Mouse (Mus musculus): ENCODE results near the gene Col25a1.
A peak's percentile ranks its signal among the peaks of the same experiment; 100 is the strongest.

The Col25a1 gene

DNA sequence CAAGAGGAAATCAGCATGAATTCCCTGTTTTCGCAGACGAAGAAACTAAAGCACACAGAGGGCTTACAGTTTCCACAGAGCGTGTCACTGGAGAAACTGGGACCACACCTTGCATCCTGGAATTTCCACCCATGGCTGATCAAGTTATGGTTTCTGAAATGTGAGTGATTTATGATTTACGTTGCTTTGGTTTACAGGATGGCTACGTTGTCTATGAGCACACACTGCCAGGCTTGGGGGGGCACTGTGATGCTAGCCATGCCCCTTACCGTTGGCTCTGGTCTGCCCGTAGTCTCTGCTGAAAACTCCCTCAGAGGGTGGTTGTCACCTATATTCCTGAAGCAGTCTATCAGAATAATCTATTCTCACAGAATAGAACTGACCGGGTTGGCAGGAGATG is at the start of gene Col25a1:
Gene Col25a1 (plus strand): TSS at position 301 of the 400 bp plus-strand sequence.
- DNase-seq = no peak

GRCm38 (mm10) chr3:130083312-130083711 is 48.0 kb upstream of the Col25a1 start:
- DNase-seq = no peak

GRCm38 (mm10) chr3:130086372-130087080 is 44.8 kb upstream of the Col25a1 start:
- no peak for DNase-seq

DNA sequence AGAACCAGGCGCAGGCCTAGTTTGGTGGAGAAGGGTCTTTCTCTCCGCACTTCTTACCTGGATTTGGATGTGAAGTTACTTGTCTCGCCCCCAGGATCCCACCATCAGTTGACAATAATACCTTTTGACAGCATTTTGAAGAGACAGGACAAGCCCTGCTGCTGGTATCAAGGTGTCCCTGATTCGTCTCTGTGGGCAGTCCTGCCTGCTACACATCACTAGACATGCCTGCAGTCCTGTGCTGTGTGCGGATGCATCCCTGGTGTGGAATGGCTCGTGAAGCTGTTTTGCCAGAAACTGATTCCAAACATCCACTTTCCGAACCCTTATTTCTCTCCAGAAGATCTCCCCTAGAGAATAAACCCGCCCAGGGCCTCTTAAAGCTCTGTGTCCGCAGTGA is 43.8 kb upstream of the Col25a1 start:
- no peak for DNase-seq

- DNase-seq = no peak
These were observed 42.6 kb upstream of the Col25a1 start for GRCm38 (mm10) chr3:130088654-130089053.

GRCm38 (mm10) chr3:130090460-130090859 is 40.8 kb upstream of the Col25a1 start:
- no peak for DNase-seq

- DNase-seq = no peak
These were observed 37.1 kb upstream of the Col25a1 start for GRCm38 (mm10) chr3:130094125-130094704.

GRCm38 (mm10) chr3:130095160-130095781 is 36.0 kb upstream of the Col25a1 start:
- peak; percentile 23 for DNase-seq

DNA sequence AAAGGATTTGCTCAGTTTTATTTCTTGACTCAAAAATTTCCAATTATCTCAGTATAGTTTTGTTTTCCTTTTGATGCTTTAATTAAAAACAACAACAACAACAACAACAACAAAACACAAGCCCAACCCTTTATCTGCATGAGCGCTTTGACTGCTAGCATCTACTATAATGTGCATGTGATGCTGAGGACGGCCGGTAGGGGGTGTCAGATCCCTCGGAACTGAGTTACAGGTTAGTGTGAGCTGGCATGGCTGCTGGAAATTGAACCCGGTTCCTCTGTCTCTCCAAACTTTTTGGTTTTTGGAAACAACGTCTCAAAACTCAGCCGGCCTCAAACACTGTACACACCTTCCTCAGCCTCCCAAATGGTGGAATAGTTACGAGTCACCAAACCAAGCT is 27.8 kb upstream of the Col25a1 start:
- no peak for DNase-seq

- DNase-seq = no peak
These were observed 26.8 kb upstream of the Col25a1 start for GRCm38 (mm10) chr3:130104471-130104870.

DNA sequence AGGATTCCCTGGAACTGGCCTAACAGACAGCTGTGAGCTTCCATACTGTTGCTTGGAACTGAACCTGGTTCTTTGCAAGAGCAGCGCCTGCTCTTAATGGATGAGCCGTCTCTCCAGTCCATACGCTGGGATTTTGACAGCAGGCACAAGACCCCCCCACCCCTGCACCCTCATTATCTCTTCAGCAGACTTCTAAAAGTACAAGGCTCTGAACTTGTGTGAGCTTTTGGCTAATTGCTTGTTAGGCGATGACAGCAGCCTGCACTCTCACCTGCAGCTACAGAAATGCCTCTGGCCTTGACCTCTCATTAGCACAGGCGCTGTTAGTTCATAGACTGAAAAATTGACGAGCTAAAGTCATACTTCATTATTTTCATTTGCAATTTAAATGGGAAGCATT is 14.4 kb upstream of the Col25a1 start:
- no peak for DNase-seq

DNA sequence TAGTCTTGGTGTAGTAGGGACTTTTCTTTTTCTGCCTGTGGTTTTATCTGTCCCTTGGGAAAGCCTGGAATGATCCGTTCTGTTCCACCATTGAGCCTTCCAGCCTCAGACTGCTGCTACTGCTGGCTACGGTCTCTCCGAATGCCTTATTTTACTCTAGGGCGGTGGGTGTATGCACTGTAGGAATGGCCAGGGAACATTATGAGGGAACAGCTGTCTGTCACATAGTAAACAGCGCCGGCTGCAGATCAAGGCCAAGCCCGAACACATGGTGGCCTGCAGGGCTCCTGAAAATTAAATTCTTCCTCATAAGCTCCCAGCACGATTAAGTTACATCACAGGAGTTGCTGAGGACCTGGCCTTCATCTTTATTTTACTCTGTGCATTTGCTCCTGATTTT is 3.5 kb upstream of the Col25a1 start:
- DNase-seq = no peak

GRCm38 (mm10) chr3:130128564-130128963 is 2.7 kb upstream of the Col25a1 start:
- no peak for DNase-seq

DNA sequence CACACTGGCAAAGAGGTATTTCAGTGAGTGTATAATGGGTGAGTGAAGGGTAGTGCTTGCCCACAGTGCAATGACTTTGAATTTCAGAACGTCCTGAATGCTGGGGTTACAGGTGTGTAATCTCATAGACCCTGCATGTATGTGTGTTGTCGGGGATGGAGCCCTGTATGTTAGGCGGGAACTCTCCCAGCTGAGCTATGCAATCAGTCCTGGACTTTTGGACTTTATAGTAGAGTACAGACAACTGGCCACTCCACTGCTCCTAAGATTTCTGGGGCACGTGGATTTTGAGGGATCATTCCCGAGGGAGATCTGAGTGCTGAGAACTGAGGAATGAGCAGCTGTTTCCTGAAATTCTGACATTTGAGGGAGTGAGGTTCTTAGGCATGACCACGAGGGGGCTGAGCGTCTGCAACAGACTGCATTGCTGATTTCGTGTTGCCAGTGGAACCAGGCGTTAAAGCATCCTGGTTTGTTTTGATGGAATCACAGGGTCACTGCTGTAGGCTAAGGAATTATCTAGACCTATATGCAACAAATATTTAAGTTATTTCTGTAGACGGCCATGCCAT is 1.6 kb upstream of the Col25a1 start:
- no peak for DNase-seq

DNA sequence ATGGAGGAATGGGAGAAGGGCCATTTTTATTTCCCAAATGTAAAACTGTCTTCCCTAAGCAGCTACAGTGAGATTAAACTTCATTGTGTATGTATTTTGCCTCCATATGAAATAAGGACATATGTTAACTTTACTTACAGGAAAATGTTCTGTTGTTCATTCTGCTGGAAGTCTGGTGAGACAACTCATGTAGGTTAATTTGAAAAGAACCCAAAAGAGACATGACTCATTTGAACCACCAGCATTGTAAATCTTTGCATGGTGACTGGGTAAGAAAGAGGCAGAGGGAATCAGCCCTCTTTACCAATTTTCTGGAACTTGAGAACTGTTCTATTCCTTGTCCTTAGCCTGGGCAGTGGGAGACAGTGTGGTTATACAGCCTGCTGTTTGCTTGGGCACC is 5.9 kb downstream of the Col25a1 start:
- no peak for DNase-seq

DNA sequence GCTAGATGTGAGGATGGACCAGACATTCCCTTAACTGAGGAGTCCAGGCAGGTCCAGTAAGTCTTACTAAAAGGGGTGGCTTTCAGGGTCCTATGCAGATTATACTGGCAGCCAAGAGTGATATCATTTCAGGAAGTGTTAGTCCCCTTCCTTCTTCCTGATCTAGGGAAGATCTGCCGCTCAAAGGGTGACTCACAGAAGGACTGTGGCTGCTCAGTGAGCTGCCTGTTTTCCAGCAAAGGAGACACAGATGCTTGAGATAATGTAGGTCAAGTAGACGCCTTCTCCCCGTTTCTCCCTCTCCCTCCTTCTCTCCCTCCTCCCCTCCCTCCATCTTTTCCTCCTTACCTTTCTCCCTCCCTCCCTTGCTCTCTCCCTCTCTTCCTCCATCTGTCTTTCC is 6.3 kb downstream of the Col25a1 start:
- no peak for DNase-seq

GRCm38 (mm10) chr3:130145874-130146273 is 14.6 kb downstream of the Col25a1 start:
- DNase-seq = no peak

DNA sequence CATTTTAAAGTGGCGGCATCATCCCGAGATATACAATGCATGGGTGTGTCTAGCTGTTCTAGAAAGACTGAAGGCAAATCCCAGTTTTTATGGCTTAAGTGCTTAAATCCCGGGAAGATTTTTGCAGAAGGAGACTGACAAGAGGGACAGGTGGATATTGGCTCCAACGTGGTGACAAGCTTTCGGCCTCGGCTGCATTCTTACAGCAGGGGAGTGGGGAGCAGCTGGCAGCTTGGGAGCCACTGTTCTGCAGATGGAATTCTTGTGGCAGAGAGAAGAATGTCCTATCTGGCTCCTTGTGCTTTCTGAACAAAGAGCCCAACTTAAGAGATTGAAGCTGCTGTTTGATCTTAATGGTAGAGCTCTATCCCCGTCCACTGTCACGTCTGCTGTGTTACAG is 16.5 kb downstream of the Col25a1 start:
- DNase-seq = no peak

DNA sequence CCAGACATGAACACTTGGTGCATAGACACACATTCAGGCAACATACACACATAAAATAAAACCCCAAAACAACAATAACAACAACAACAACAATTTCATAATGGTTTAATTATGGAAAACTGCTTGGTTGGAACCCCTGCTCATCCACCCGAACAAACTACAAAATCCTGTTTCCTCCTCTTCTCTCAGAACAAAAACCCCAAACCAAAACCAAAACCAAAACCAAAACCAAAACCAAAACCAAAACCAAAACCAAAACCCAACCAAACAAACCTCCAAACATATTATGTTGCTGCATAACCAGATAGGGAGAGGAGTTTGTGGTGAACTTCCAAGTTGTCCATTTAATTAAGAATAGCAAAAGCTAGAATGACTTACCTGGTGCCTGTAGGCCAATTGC is 17.9 kb downstream of the Col25a1 start:
- DNase-seq = no peak

GRCm38 (mm10) chr3:130153117-130153516 is 21.8 kb downstream of the Col25a1 start:
- DNase-seq = no peak

GRCm38 (mm10) chr3:130157551-130157950 is 26.2 kb downstream of the Col25a1 start:
- no peak for DNase-seq

- no peak for DNase-seq
These were observed 28.6 kb downstream of the Col25a1 start for GRCm38 (mm10) chr3:130159906-130160305.

- DNase-seq = no peak
These were observed 29.6 kb downstream of the Col25a1 start for GRCm38 (mm10) chr3:130160902-130161301.

GRCm38 (mm10) chr3:130161323-130161917 is 30.1 kb downstream of the Col25a1 start:
- DNase-seq = no peak
